Mouse (Mus musculus) stomach, embryonic 16.5 days (tissue): ENCODE data around the gene Agpat2. TPM values are rescaled to one million over a fixed set of nuclear protein-coding genes. Genes with fewer than 3 reads are reported as not detected.

Experiments
- ATAC-seq: fragments of 200-750 bp; cut with Nextera tagmentation; 2 replicates; pipeline ENCODE4 v1.8.0; 2017; ENCODE audit warnings: moderate number of reproducible peaks, moderate TSS enrichment; ENCODE audit not compliant: insufficient read depth, low FRiP score
- H3K27ac ChIP-seq: fragments of 300-500 bp; sonication (generic); 2 replicates; pipeline ENCODE4 v1.5.1; 2014; ENCODE audit warnings: low read length
- H3K27me3 ChIP-seq: fragments of 300-500 bp; sonication (generic); 2 replicates; pipeline ENCODE4 v1.6.1; 2014; ENCODE audit warnings: low read length, control low read depth, mixed read lengths; ENCODE audit not compliant: control insufficient read depth, insufficient read depth
- H3K36me3 ChIP-seq: fragments of 300-500 bp; sonication (generic); 2 replicates; pipeline ENCODE4 v1.6.1; 2014; ENCODE audit warnings: low read length; ENCODE audit not compliant: control insufficient read depth, insufficient read depth
- H3K4me1 ChIP-seq: fragments of 300-500 bp; sonication (generic); 2 replicates; pipeline ENCODE4 v1.6.1; 2014; ENCODE audit warnings: low read length, control low read depth, mixed read lengths; ENCODE audit not compliant: control insufficient read depth, insufficient read depth
- H3K4me2 ChIP-seq: fragments of 300-500 bp; sonication (generic); 2 replicates; pipeline ENCODE4 v1.6.1; 2014; ENCODE audit warnings: low read depth, low read length, mixed read lengths
- H3K4me3 ChIP-seq: fragments of 300-500 bp; sonication (generic); replicated peaks from 2 replicates; pipeline ENCODE4 v1.5.1; 2014; ENCODE audit warnings: mild to moderate bottlenecking, low read length
- H3K9ac ChIP-seq: fragments of 300-500 bp; sonication (generic); 2 replicates; pipeline ENCODE4 v1.6.1; 2014; ENCODE audit warnings: low read length
- H3K9me3 ChIP-seq: fragments of 300-500 bp; sonication (generic); replicated peaks from 2 replicates; pipeline ENCODE4 v1.6.1; 2016; ENCODE audit warnings: low read length, control low read depth; ENCODE audit not compliant: control insufficient read depth
- WGBS: fragments of 180-500 bp; shearing (Covaris S2); extraction: QIAGEN DNeasy Blood & Tissue Kit; methylation state at CpG from one replicate; pipeline ENCODE4 v1.1.7; 2014; 5-methylcytosine and 5-hydroxymethylcytosine counted together
- microRNA counts: library from miRNA; unstranded; fragments of <30 nt; microRNA quantifications from one replicate; lab custom pipeline; 2016
- microRNA-seq: library from miRNA; unstranded; fragments of <30 nt; microRNA quantifications from one replicate; pipeline ENCODE4, GENCODE M21; 2016
- polyA plus RNA-seq: library from polyadenylated mRNA; unstranded; fragments of >200 nt; fragmentation: Nextera tagmentation; extraction: Ambion mirVana; gene quantifications from 2 replicates; pipeline ENCODE4 v1.2.1, GENCODE M21; 2015

The Agpat2 gene
- polyA plus RNA-seq, 1 experiment from 2014 or later, result 66.8 TPM

GRCm38 (mm10) chr2:26549801-26550200 is 54.4 kb downstream of the Agpat2 start:
- no peak overlapping the region for H3K4me3 ChIP-seq
- no peaks in the 10 kb centered on the region for H3K9me3 ChIP-seq
- 68% methylated on average over 10 of the region's 10 CpGs for WGBS
- peaks cover 16% of the 10 kb centered on the region for H3K4me1 ChIP-seq
- H3K4me2 ChIP-seq, result no peak overlapping the region
- H3K9ac ChIP-seq, result no peak overlapping the region
- no peaks in the 10 kb centered on the region for H3K27me3 ChIP-seq
- H3K27ac ChIP-seq, result peak overlapping the region; percentile 55; the same call in 1 of the 2 replicates
- ATAC-seq, result no peak
- no peaks in the 10 kb centered on the region for H3K36me3 ChIP-seq

- H3K9me3 ChIP-seq, result no peaks in the 10 kb centered on the region
- ATAC-seq, result peak; percentile 38; the same call in 1 of the 2 replicates
- H3K4me1 ChIP-seq, result peaks cover 22% of the 10 kb centered on the region
- H3K4me2 ChIP-seq, result no peak overlapping the region
- no peak overlapping the region for H3K4me3 ChIP-seq
- no peaks in the 10 kb centered on the region for H3K36me3 ChIP-seq
- 42% methylated on average over 2 of the region's 2 CpGs for WGBS
- peak overlapping the region; percentile 55 for H3K27ac ChIP-seq
- H3K27me3 ChIP-seq, result no peaks in the 10 kb centered on the region
- no peak overlapping the region for H3K9ac ChIP-seq
Observed at GRCm38 (mm10) chr2:26547481-26547880, 56.7 kb downstream of the Agpat2 start.

DNA sequence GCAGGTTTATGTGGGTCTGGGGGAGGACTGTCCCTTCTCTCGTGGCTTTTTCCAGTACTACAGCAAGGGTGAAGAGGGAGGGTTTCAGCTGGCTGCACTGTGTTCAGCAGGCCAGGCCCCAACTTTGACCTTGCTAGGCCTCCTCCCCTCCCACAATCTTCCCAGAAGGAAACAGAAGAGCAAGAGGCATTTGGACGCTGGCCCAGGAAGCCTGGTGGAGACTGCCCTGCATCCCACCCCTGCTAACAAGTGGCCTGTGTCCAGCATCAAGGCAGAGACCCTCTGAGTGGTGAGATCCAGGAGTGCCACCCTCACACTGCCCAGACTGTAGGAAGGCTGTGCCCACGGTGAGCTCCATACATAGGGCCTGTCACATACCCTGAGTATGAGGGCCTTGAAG is 60.0 kb downstream of the Agpat2 start:
- Histone ChIP-seq H3K27me3 (no peaks in the 10 kb centered on the region), H3K36me3 (no peaks in the 10 kb centered on the region), H3K4me3 (no peak overlapping the region), H3K9ac (no peak overlapping the region), H3K9me3 (no peaks in the 10 kb centered on the region), H3K4me1 (peaks cover 16% of the 10 kb centered on the region), H3K27ac (no peak overlapping the region), H3K4me2 (no peak overlapping the region)
- 49% methylated on average over 3 of the region's 3 CpGs for WGBS
- ATAC-seq, result no peak

DNA sequence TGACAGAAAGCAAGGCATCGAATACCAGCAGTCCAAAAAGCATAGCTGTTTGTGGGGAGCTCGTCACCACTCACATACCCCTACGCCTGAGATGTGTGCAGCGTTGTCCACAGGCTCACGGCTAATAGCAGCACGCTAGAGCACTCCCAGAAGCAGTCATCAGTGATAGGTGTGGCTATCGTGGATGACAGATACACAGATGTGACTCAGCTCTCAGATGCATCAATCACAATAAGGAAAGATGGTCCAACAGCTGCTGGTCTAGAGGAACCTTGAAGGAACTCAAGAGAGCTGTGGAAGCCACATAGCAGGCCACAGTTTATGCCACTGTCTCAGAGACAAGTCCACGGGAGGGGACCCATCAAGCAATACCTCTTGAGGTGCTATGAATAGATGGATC is 60.4 kb downstream of the Agpat2 start:
- H3K4me3 ChIP-seq, result no peak overlapping the region
- WGBS, result 80% methylated on average over 8 of the region's 8 CpGs
- no peak overlapping the region for H3K9ac ChIP-seq
- no peak overlapping the region for H3K27ac ChIP-seq
- no peaks in the 10 kb centered on the region for H3K27me3 ChIP-seq
- ATAC-seq, result no peak
- H3K9me3 ChIP-seq, result no peaks in the 10 kb centered on the region
- peaks cover 16% of the 10 kb centered on the region for H3K4me1 ChIP-seq
- no peaks in the 10 kb centered on the region for H3K36me3 ChIP-seq
- H3K4me2 ChIP-seq, result no peak overlapping the region

GRCm38 (mm10) chr2:26543155-26543554 is 61.1 kb downstream of the Agpat2 start:
- ATAC-seq, result no peak
- Histone ChIP-seq H3K4me3 (no peak overlapping the region), H3K4me2 (no peak overlapping the region), H3K36me3 (no peaks in the 10 kb centered on the region), H3K27me3 (no peaks in the 10 kb centered on the region), H3K27ac (no peak overlapping the region), H3K9ac (no peak overlapping the region), H3K9me3 (no peaks in the 10 kb centered on the region), H3K4me1 (peaks cover 16% of the 10 kb centered on the region)
- 62% methylated on average over 4 of the region's 4 CpGs for WGBS

MicroRNAs within 50 kb of the gene (microRNA counts, 519-probe panel; counts per million panel counts)
- microRNA mmu-miR-126-3p (lab: Ali Mortazavi, UCI), result 4,003 counts per million, percentile 92 among the panel's probes with 10 or more counts
- microRNA mmu-miR-126-5p (lab: Ali Mortazavi, UCI), result 3,137 counts per million, percentile 72 among the panel's probes with 10 or more counts

Small RNA genes lying within 50 kb of the gene (microRNA-seq; reads per million reads assigned to microRNA genes)
- gene Mir126a (0.99 reads per million), gene Mir126b (not detected)

Other genes starting within 250 kb of the Agpat2 start
- gene Card9, start 243.5 kb downstream of the Agpat2 start, polyA plus RNA-seq, result 1.1 and 1.5 TPM in 2 replicates
- 25.8 and 26.1 TPM in 2 replicates for gene Snapc4, start 223.8 kb downstream of the Agpat2 start, polyA plus RNA-seq
- gene Entr1, start 215.1 kb downstream of the Agpat2 start, polyA plus RNA-seq, result 98.7 and 105 TPM in 2 replicates
- gene Pmpca, start 215.1 kb downstream of the Agpat2 start, polyA plus RNA-seq, result 97.0 and 104 TPM in 2 replicates
- 15.2 and 15.9 TPM in 2 replicates for gene Inpp5e, start 195.2 kb downstream of the Agpat2 start, polyA plus RNA-seq
- gene Sec16a, start 159.2 kb downstream of the Agpat2 start, polyA plus RNA-seq, result 28.2 and 31.5 TPM in 2 replicates
- 14.1 and 15.4 TPM in 2 replicates for gene Notch1, start 87.8 kb downstream of the Agpat2 start, polyA plus RNA-seq
- 116 and 120 TPM in 2 replicates for gene Egfl7, start 24.4 kb downstream of the Agpat2 start, polyA plus RNA-seq
- gene Gm20532, start 17.8 kb downstream of the Agpat2 start, polyA plus RNA-seq, result not detected in 2 replicates
- 23.2 and 27.3 TPM in 2 replicates for gene Fam69b, start 24.0 kb upstream of the Agpat2 start, polyA plus RNA-seq
- gene Lcn4, start 66.9 kb upstream of the Agpat2 start, polyA plus RNA-seq, result not detected in 2 replicates